Mouse (Mus musculus) limb, embryonic 10.5 days (tissue): Measurements from ENCODE around the gene Gas2. TPM values are rescaled to one million over a fixed set of nuclear protein-coding genes. Genes with fewer than 3 reads are reported as not detected.
A peak's percentile ranks its signal among the peaks of the same experiment; 100 is the strongest.

ENCODE experiments used
- DNase-seq: peaks from one replicate; pipeline ENCODE4 v3.0.0-alpha.2; 2017; ENCODE audit warnings: low spot score
- H3K27ac ChIP-seq: fragments of 300-500 bp; sonication (generic); 2 replicates; pipeline ENCODE4 v1.5.1; 2016; ENCODE audit warnings: mild to moderate bottlenecking
- H3K27me3 ChIP-seq: fragments of 300-500 bp; sonication (generic); 2 replicates; pipeline ENCODE4 v1.6.1; 2016; ENCODE audit warnings: low read depth, mild to moderate bottlenecking; ENCODE audit not compliant: poor library complexity, severe bottlenecking
- H3K36me3 ChIP-seq: fragments of 300-500 bp; sonication (generic); 2 replicates; pipeline ENCODE4 v1.6.1; 2016; ENCODE audit warnings: mild to moderate bottlenecking, moderate library complexity
- H3K4me1 ChIP-seq: fragments of 300-500 bp; sonication (generic); 2 replicates; pipeline ENCODE4 v1.6.1; 2016
- H3K4me3 ChIP-seq: fragments of 300-500 bp; sonication (generic); 2 replicates; pipeline ENCODE4 v1.5.1; 2016; ENCODE audit warnings: mild to moderate bottlenecking, moderate library complexity
- H3K9me3 ChIP-seq: fragments of 300-500 bp; sonication (generic); replicated peaks from 2 replicates; pipeline ENCODE4 v1.6.1; 2016; ENCODE audit warnings: mild to moderate bottlenecking
- WGBS: fragments of 180-500 bp; shearing (Covaris S2); methylation state at CpG from one replicate; pipeline ENCODE4 v1.1.7; 2016; 5-methylcytosine and 5-hydroxymethylcytosine counted together
- polyA plus RNA-seq: library from polyadenylated mRNA; unstranded; fragments of >200 nt; fragmentation: Nextera tagmentation; extraction: Ambion mirVana; gene quantifications from 2 replicates; pipeline ENCODE4 v1.2.1, GENCODE M21; 2016

Gene Gas2
- polyA plus RNA-seq: 34.3 and 72.4 TPM in 2 replicates

GRCm38 (mm10) chr7:51861250-51862096 lies at the start of gene Gas2:
Gene Gas2 (plus strand): TSS chr7:51862015.
- Histone ChIP-seq H3K4me1 (peaks cover 37% of the 10 kb centered on the region), H3K9me3 (no peaks in the 10 kb centered on the region), H3K36me3 (peaks cover 45% of the 10 kb centered on the region), H3K27me3 (no peaks in the 10 kb centered on the region), H3K27ac (peak within 1 kb of the TSS; percentile 99), H3K4me3 (peak within 1 kb of the TSS; percentile 74)
- peak; percentile 87 for DNase-seq
- 15% methylated on average over 105 of the region's 105 CpGs for WGBS

- Histone ChIP-seq H3K27ac (no peak overlapping the region), H3K27me3 (no peaks in the 10 kb centered on the region), H3K9me3 (no peaks in the 10 kb centered on the region), H3K36me3 (no peaks in the 10 kb centered on the region), H3K4me1 (no peaks in the 10 kb centered on the region), H3K4me3 (no peak overlapping the region)
- 61% methylated on average over 4 of the region's 4 CpGs for WGBS
- DNase-seq: no peak
These were observed 46.1 kb upstream of the Gas2 start for GRCm38 (mm10) chr7:51815473-51816282.

- Histone ChIP-seq H3K4me1 (no peaks in the 10 kb centered on the region), H3K9me3 (no peaks in the 10 kb centered on the region), H3K27me3 (no peaks in the 10 kb centered on the region), H3K36me3 (no peaks in the 10 kb centered on the region), H3K27ac (no peak overlapping the region), H3K4me3 (no peak overlapping the region)
- no peak for DNase-seq
- WGBS: 69% methylated on average over 3 of the region's 3 CpGs
These were observed 45.5 kb upstream of the Gas2 start for GRCm38 (mm10) chr7:51816283-51816839.

GRCm38 (mm10) chr7:51818251-51818974 lies 43.4 kb upstream of the Gas2 start:
- DNase-seq: no peak
- Histone ChIP-seq H3K9me3 (no peaks in the 10 kb centered on the region), H3K4me3 (no peak overlapping the region), H3K27me3 (no peaks in the 10 kb centered on the region), H3K27ac (no peak overlapping the region), H3K4me1 (no peaks in the 10 kb centered on the region), H3K36me3 (no peaks in the 10 kb centered on the region)
- WGBS: 79% methylated on average over 3 of the region's 3 CpGs

- Histone ChIP-seq H3K36me3 (no peaks in the 10 kb centered on the region), H3K27ac (no peak overlapping the region), H3K27me3 (no peaks in the 10 kb centered on the region), H3K9me3 (no peaks in the 10 kb centered on the region), H3K4me1 (no peaks in the 10 kb centered on the region), H3K4me3 (no peak overlapping the region)
- no peak for DNase-seq
- 67% methylated on average over 1 of the region's 1 CpGs for WGBS
These were observed 41.9 kb upstream of the Gas2 start for GRCm38 (mm10) chr7:51819891-51820290.

- WGBS: 71% methylated on average over 2 of the region's 2 CpGs
- Histone ChIP-seq H3K9me3 (no peaks in the 10 kb centered on the region), H3K27ac (no peak overlapping the region), H3K36me3 (no peaks in the 10 kb centered on the region), H3K4me1 (no peaks in the 10 kb centered on the region), H3K27me3 (no peaks in the 10 kb centered on the region), H3K4me3 (no peak overlapping the region)
- DNase-seq: no peak
These were observed 40.3 kb upstream of the Gas2 start for GRCm38 (mm10) chr7:51821467-51821866.

GRCm38 (mm10) chr7:51823562-51824338 lies 38.1 kb upstream of the Gas2 start:
- H3K4me1 ChIP-seq: no peaks in the 10 kb centered on the region
- H3K4me3 ChIP-seq: no peak overlapping the region
- no peaks in the 10 kb centered on the region for H3K36me3 ChIP-seq
- H3K9me3 ChIP-seq: no peaks in the 10 kb centered on the region
- DNase-seq: no peak
- H3K27me3 ChIP-seq: no peaks in the 10 kb centered on the region
- no peak overlapping the region for H3K27ac ChIP-seq
- WGBS: 81% methylated on average over 7 of the region's 7 CpGs

- 48% methylated on average over 7 of the region's 7 CpGs for WGBS
- no peaks in the 10 kb centered on the region for H3K27me3 ChIP-seq
- H3K9me3 ChIP-seq: no peaks in the 10 kb centered on the region
- H3K4me1 ChIP-seq: peaks cover 18% of the 10 kb centered on the region
- H3K36me3 ChIP-seq: no peaks in the 10 kb centered on the region
- no peak overlapping the region; the same call in 1 of the 2 replicates for H3K27ac ChIP-seq
- H3K4me3 ChIP-seq: no peak overlapping the region
- peak; percentile 33 for DNase-seq
These were observed 29.9 kb upstream of the Gas2 start for GRCm38 (mm10) chr7:51831917-51832316.

- 0 out of 2 replicates have a peak, but pooled peaks cover 5% of the 10 kb centered on the region for H3K36me3 ChIP-seq
- WGBS: 88% methylated on average over 7 of the region's 7 CpGs
- no peak overlapping the region for H3K27ac ChIP-seq
- 0 out of 2 replicates have a peak, but pooled peaks cover 3% of the 10 kb centered on the region for H3K4me1 ChIP-seq
- H3K4me3 ChIP-seq: no peak overlapping the region
- no peak for DNase-seq
- H3K9me3 ChIP-seq: no peaks in the 10 kb centered on the region
- H3K27me3 ChIP-seq: no peaks in the 10 kb centered on the region
These were observed 21.3 kb upstream of the Gas2 start for GRCm38 (mm10) chr7:51840515-51840914.

- Histone ChIP-seq H3K4me3 (no peak overlapping the region), H3K36me3 (0 out of 2 replicates have a peak, but pooled peaks cover 6% of the 10 kb centered on the region), H3K27ac (no peak overlapping the region), H3K4me1 (peaks cover 5% of the 10 kb centered on the region; the same call in 1 of the 2 replicates), H3K9me3 (no peaks in the 10 kb centered on the region), H3K27me3 (no peaks in the 10 kb centered on the region)
- DNase-seq: no peak
- 89% methylated on average over 6 of the region's 6 CpGs for WGBS
These were observed 10.9 kb upstream of the Gas2 start for GRCm38 (mm10) chr7:51850877-51851276.

GRCm38 (mm10) chr7:51851890-51852507 lies 9.8 kb upstream of the Gas2 start:
- no peaks in the 10 kb centered on the region for H3K9me3 ChIP-seq
- WGBS: 94% methylated on average over 5 of the region's 5 CpGs
- peaks cover 5% of the 10 kb centered on the region; the same call in 1 of the 2 replicates for H3K4me1 ChIP-seq
- no peak overlapping the region for H3K4me3 ChIP-seq
- DNase-seq: no peak
- 0 out of 2 replicates have a peak, but pooled peaks cover 6% of the 10 kb centered on the region for H3K36me3 ChIP-seq
- no peak overlapping the region for H3K27ac ChIP-seq
- no peaks in the 10 kb centered on the region for H3K27me3 ChIP-seq
